Mouse (Mus musculus) limb, embryonic 15.5 days (tissue): Measurements from ENCODE around the gene Pars2. TPM values are rescaled to one million over a fixed set of nuclear protein-coding genes. Genes with fewer than 3 reads are reported as not detected.

Experiments used
- ATAC-seq: fragments of 200-750 bp; cut with Nextera tagmentation; 2 replicates; pipeline ENCODE4 v1.8.0; 2017; ENCODE audit warnings: low read depth, moderate TSS enrichment; ENCODE audit not compliant: insufficient number of reproducible peaks, low FRiP score, low TSS enrichment
- H3K27ac ChIP-seq: fragments of 300-500 bp; sonication (generic); 2 replicates; pipeline ENCODE4 v1.5.1; 2015; ENCODE audit warnings: moderate library complexity, mild to moderate bottlenecking, inconsistent platforms
- H3K27me3 ChIP-seq: fragments of 300-500 bp; sonication (generic); 2 replicates; pipeline ENCODE4 v1.6.1; 2015; ENCODE audit warnings: inconsistent platforms
- H3K36me3 ChIP-seq: fragments of 300-500 bp; sonication (generic); 2 replicates; pipeline ENCODE4 v1.6.1; 2015; ENCODE audit warnings: inconsistent platforms
- H3K4me1 ChIP-seq: fragments of 300-500 bp; sonication (generic); 2 replicates; pipeline ENCODE4 v1.6.1; 2015; ENCODE audit warnings: inconsistent platforms
- H3K4me2 ChIP-seq: fragments of 300-500 bp; sonication (generic); 2 replicates; pipeline ENCODE4 v1.6.1; 2015; ENCODE audit warnings: mild to moderate bottlenecking, inconsistent platforms
- H3K4me3 ChIP-seq: fragments of 300-500 bp; sonication (generic); 2 replicates; pipeline ENCODE4 v1.5.1; 2015; ENCODE audit warnings: mild to moderate bottlenecking, inconsistent platforms
- H3K9ac ChIP-seq: fragments of 300-500 bp; sonication (generic); 2 replicates; pipeline ENCODE4 v1.6.1; 2015; ENCODE audit warnings: inconsistent platforms
- H3K9me3 ChIP-seq: fragments of 300-500 bp; sonication (generic); 2 replicates; pipeline ENCODE4 v1.6.1; 2016; ENCODE audit warnings: inconsistent platforms
- WGBS: fragments of 180-500 bp; shearing (Covaris S2); methylation state at CpG from one replicate; pipeline ENCODE4 v1.1.7; 2015; 5-methylcytosine and 5-hydroxymethylcytosine counted together
- polyA plus RNA-seq: library from polyadenylated mRNA; unstranded; fragments of >200 nt; fragmentation: Nextera tagmentation; extraction: Ambion mirVana; gene quantifications from 2 replicates; pipeline ENCODE4 v1.2.1, GENCODE M21; 2015

Pars2 gene
- polyA plus RNA-seq, 1 experiment from 2014 or later, result 14.0 TPM

- no peak overlapping the region for H3K27ac ChIP-seq
- WGBS, result 87% methylated on average over 5 of the region's 5 CpGs
- H3K4me1 ChIP-seq, result peaks cover 10% of the 10 kb centered on the region
- H3K4me2 ChIP-seq, result no peak overlapping the region
- no peak overlapping the region for H3K4me3 ChIP-seq
- no peaks in the 10 kb centered on the region for H3K9me3 ChIP-seq
- peaks cover 45% of the 10 kb centered on the region for H3K36me3 ChIP-seq
- ATAC-seq, result no peak
- H3K27me3 ChIP-seq, result no peaks in the 10 kb centered on the region
- H3K9ac ChIP-seq, result no peak overlapping the region
Measured at GRCm38 (mm10) chr4:106676749-106677148, 25.9 kb downstream of the Pars2 start.

GRCm38 (mm10) chr4:106678442-106679118 lies 27.7 kb downstream of the Pars2 start, which contains the start of gene Ttc4:
Ttc4 (minus strand) TSS chr4:106678944.
- peak; percentile 95 for ATAC-seq
- Histone ChIP-seq H3K27ac (peak within 1 kb of the TSS; percentile 72; the same call in 1 of the 2 replicates), H3K4me2 (peak within 1 kb of the TSS; percentile 75), H3K9ac (peak within 1 kb of the TSS; percentile 70), H3K27me3 (no peaks in the 10 kb centered on the region), H3K36me3 (peaks cover 27% of the 10 kb centered on the region), H3K4me3 (peak within 1 kb of the TSS; percentile 62), H3K4me1 (peaks cover 10% of the 10 kb centered on the region), H3K9me3 (no peaks in the 10 kb centered on the region)
- under 1% methylated on average over 43 of the region's 43 CpGs for WGBS

GRCm38 (mm10) chr4:106679152-106679551 lies 28.3 kb downstream of the Pars2 start:
- peaks cover 10% of the 10 kb centered on the region for H3K4me1 ChIP-seq
- ATAC-seq, result peak; percentile 50; the same call in 1 of the 2 replicates
- H3K27me3 ChIP-seq, result no peaks in the 10 kb centered on the region
- H3K4me2 ChIP-seq, result peak overlapping the region; percentile 75
- H3K36me3 ChIP-seq, result peaks cover 25% of the 10 kb centered on the region
- WGBS, result 42% methylated on average over 3 of the region's 3 CpGs
- H3K9me3 ChIP-seq, result no peaks in the 10 kb centered on the region
- H3K9ac ChIP-seq, result no peak overlapping the region
- 0 out of 2 replicates have a peak overlapping the region, but pooled peaks have one; percentile 72 for H3K27ac ChIP-seq
- peak overlapping the region; percentile 62 for H3K4me3 ChIP-seq

- H3K4me1 ChIP-seq, result peaks cover 10% of the 10 kb centered on the region
- H3K36me3 ChIP-seq, result peaks cover 13% of the 10 kb centered on the region
- no peaks in the 10 kb centered on the region for H3K27me3 ChIP-seq
- no peak overlapping the region for H3K27ac ChIP-seq
- 47% methylated on average over 2 of the region's 2 CpGs for WGBS
- no peaks in the 10 kb centered on the region for H3K9me3 ChIP-seq
- no peak for ATAC-seq
- H3K4me2 ChIP-seq, result no peak overlapping the region
- H3K9ac ChIP-seq, result no peak overlapping the region
- no peak overlapping the region for H3K4me3 ChIP-seq
Measured at GRCm38 (mm10) chr4:106680955-106681354, 30.1 kb downstream of the Pars2 start.

GRCm38 (mm10) chr4:106688636-106689296 lies 37.9 kb downstream of the Pars2 start:
- no peak overlapping the region for H3K4me3 ChIP-seq
- 41% methylated on average over 3 of the region's 3 CpGs for WGBS
- no peak overlapping the region for H3K9ac ChIP-seq
- H3K4me1 ChIP-seq, result no peaks in the 10 kb centered on the region
- no peak for ATAC-seq
- no peaks in the 10 kb centered on the region for H3K9me3 ChIP-seq
- no peak overlapping the region for H3K27ac ChIP-seq
- no peaks in the 10 kb centered on the region for H3K36me3 ChIP-seq
- H3K4me2 ChIP-seq, result no peak overlapping the region
- peaks cover 4% of the 10 kb centered on the region; the same call in 1 of the 2 replicates for H3K27me3 ChIP-seq

GRCm38 (mm10) chr4:106693841-106694430 lies 43.1 kb downstream of the Pars2 start:
- no peaks in the 10 kb centered on the region for H3K36me3 ChIP-seq
- H3K4me1 ChIP-seq, result no peaks in the 10 kb centered on the region
- WGBS, result 81% methylated on average over 15 of the region's 15 CpGs
- no peak overlapping the region for H3K4me3 ChIP-seq
- H3K27ac ChIP-seq, result no peak overlapping the region
- ATAC-seq, result no peak
- H3K4me2 ChIP-seq, result no peak overlapping the region
- H3K9ac ChIP-seq, result no peak overlapping the region
- H3K9me3 ChIP-seq, result no peaks in the 10 kb centered on the region
- H3K27me3 ChIP-seq, result peaks cover 4% of the 10 kb centered on the region; the same call in 1 of the 2 replicates

GRCm38 (mm10) chr4:106699989-106700388 lies 49.1 kb downstream of the Pars2 start:
- 0 out of 2 replicates have a peak, but pooled peaks cover 4% of the 10 kb centered on the region for H3K27me3 ChIP-seq
- H3K9me3 ChIP-seq, result no peaks in the 10 kb centered on the region
- H3K4me3 ChIP-seq, result no peak overlapping the region
- no peak overlapping the region for H3K27ac ChIP-seq
- H3K4me2 ChIP-seq, result no peak overlapping the region
- WGBS, result 13% methylated on average over 9 of the region's 9 CpGs
- no peak overlapping the region for H3K9ac ChIP-seq
- H3K36me3 ChIP-seq, result no peaks in the 10 kb centered on the region
- peaks cover 14% of the 10 kb centered on the region for H3K4me1 ChIP-seq
- no peak for ATAC-seq

GRCm38 (mm10) chr4:106700798-106701197 lies 49.9 kb downstream of the Pars2 start:
- ATAC-seq, result no peak
- no peak overlapping the region for H3K9ac ChIP-seq
- H3K27me3 ChIP-seq, result 0 out of 2 replicates have a peak, but pooled peaks cover 4% of the 10 kb centered on the region
- WGBS, result 25% methylated on average over 4 of the region's 4 CpGs
- no peak overlapping the region for H3K4me2 ChIP-seq
- no peak overlapping the region for H3K27ac ChIP-seq
- H3K4me3 ChIP-seq, result no peak overlapping the region
- no peaks in the 10 kb centered on the region for H3K36me3 ChIP-seq
- H3K4me1 ChIP-seq, result peaks cover 14% of the 10 kb centered on the region
- H3K9me3 ChIP-seq, result no peaks in the 10 kb centered on the region

GRCm38 (mm10) chr4:106703956-106704355 lies 53.1 kb downstream of the Pars2 start:
- no peak overlapping the region for H3K27ac ChIP-seq
- 0 out of 2 replicates have a peak, but pooled peaks cover 4% of the 10 kb centered on the region for H3K27me3 ChIP-seq
- H3K4me2 ChIP-seq, result no peak overlapping the region
- H3K9me3 ChIP-seq, result no peaks in the 10 kb centered on the region
- no peaks in the 10 kb centered on the region for H3K36me3 ChIP-seq
- H3K4me1 ChIP-seq, result peaks cover 17% of the 10 kb centered on the region
- H3K4me3 ChIP-seq, result no peak overlapping the region
- no peak overlapping the region for H3K9ac ChIP-seq
- WGBS, result 81% methylated on average over 10 of the region's 10 CpGs
- ATAC-seq, result no peak

- WGBS, result 61% methylated on average over 11 of the region's 11 CpGs
- ATAC-seq, result no peak
- H3K27ac ChIP-seq, result no peak overlapping the region
- no peak overlapping the region for H3K4me2 ChIP-seq
- 0 out of 2 replicates have a peak, but pooled peaks cover 4% of the 10 kb centered on the region for H3K27me3 ChIP-seq
- no peak overlapping the region for H3K4me3 ChIP-seq
- no peak overlapping the region for H3K9ac ChIP-seq
- no peaks in the 10 kb centered on the region for H3K36me3 ChIP-seq
- peaks cover 17% of the 10 kb centered on the region for H3K4me1 ChIP-seq
- no peaks in the 10 kb centered on the region for H3K9me3 ChIP-seq
Measured at GRCm38 (mm10) chr4:106704416-106704815, 53.5 kb downstream of the Pars2 start.
